Mouse (Mus musculus) thymus, adult 18-20 months (tissue): Measurements from ENCODE around the gene Rrp36.

Experiments
- DNase-seq, 2 experiments: peaks; one replicate each; pipeline ENCODE4 v3.0.0; 2022; ENCODE audit warnings: mixed read lengths in 2 of 2

The Rrp36 gene

GRCm38 (mm10) chr17:46645561-46646321 is 28.4 kb downstream of the Rrp36 start, which contains the start of the genes Klc4 and Mrpl2:
TSS of gene Klc4 (minus strand) at chr17:46646022.
TSS of gene Mrpl2 (plus strand) at chr17:46646229.
- DNase-seq: peak; percentile 96 to 97

- DNase-seq: no peak
Observed at GRCm38 (mm10) chr17:46644916-46645475, 29.2 kb downstream of the Rrp36 start.

- DNase-seq: no peak
Observed at GRCm38 (mm10) chr17:46644152-46644805, 29.9 kb downstream of the Rrp36 start.

- DNase-seq: no peak
Observed at GRCm38 (mm10) chr17:46642060-46642459, 32.1 kb downstream of the Rrp36 start.

GRCm38 (mm10) chr17:46639929-46640328 is 34.2 kb downstream of the Rrp36 start:
- no peak for DNase-seq

GRCm38 (mm10) chr17:46636831-46637523 is 37.2 kb downstream of the Rrp36 start:
- no peak for DNase-seq

GRCm38 (mm10) chr17:46629685-46630441 is 44.3 kb downstream of the Rrp36 start:
- peak in 1 of 2 experiments; percentile 11 for DNase-seq

- DNase-seq: peak; percentile 26 to 49
Observed at GRCm38 (mm10) chr17:46628791-46629684, 45.1 kb downstream of the Rrp36 start, which contains the start of gene Ptk7. TSS of gene Ptk7 (minus strand) at chr17:46629504.

GRCm38 (mm10) chr17:46628471-46628790 is 45.7 kb downstream of the Rrp36 start:
- DNase-seq: no peak

- no peak for DNase-seq
Observed at GRCm38 (mm10) chr17:46627409-46627808, 46.7 kb downstream of the Rrp36 start.

- DNase-seq: no peak
Observed at GRCm38 (mm10) chr17:46624598-46624997, 49.6 kb downstream of the Rrp36 start.

- DNase-seq: no peak
Observed at GRCm38 (mm10) chr17:46623819-46624557, 50.2 kb downstream of the Rrp36 start.

- no peak for DNase-seq
Observed at GRCm38 (mm10) chr17:46622269-46622668, 51.9 kb downstream of the Rrp36 start.

- no peak for DNase-seq
Observed at GRCm38 (mm10) chr17:46621324-46621723, 52.8 kb downstream of the Rrp36 start.

GRCm38 (mm10) chr17:46619683-46620357 is 54.3 kb downstream of the Rrp36 start:
- no peak for DNase-seq

- DNase-seq: no peak
Observed at GRCm38 (mm10) chr17:46618769-46619682, 55.1 kb downstream of the Rrp36 start.

GRCm38 (mm10) chr17:46618394-46618768 is 55.8 kb downstream of the Rrp36 start:
- no peak for DNase-seq

GRCm38 (mm10) chr17:46617799-46618198 is 56.4 kb downstream of the Rrp36 start:
- DNase-seq: no peak
